Mouse (Mus musculus): ENCODE results near the gene Me1.
A peak's percentile ranks its signal among the peaks of the same experiment; 100 is the strongest.

Gene Me1

DNA sequence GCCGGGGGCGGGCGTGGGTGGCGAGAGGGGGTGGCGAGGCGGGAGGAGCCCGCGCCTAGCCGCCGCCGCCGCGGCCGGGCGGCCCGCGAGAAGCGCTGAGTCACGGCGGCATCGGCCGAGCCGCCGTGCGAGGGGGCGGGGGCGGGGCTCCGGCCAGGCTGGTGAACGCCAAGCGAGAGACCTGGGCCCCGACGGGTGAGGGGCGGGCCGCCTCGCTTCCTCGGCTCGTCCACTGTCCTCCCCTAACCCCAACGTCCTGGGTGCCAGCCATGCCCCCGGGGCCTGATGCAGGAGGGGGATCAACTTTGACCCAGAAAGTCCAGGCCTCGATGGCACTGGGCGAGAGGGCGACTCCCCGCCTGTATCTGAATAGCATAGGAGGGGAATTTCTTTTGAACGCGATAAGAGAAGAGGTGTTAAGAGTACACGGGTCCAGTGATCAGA is at the start of gene Me1:
Me1 (minus strand) TSS at position 136 of the 444 bp plus-strand sequence.
- DNase-seq (ENCODE audit: low spot score in 2 of 2): peak in 1 of 2 experiments; percentile 33

GRCm38 (mm10) chr9:86744041-86744440 is 48.3 kb upstream of the Me1 start:
- no peak for DNase-seq (ENCODE audit: low spot score in 2 of 2)

- DNase-seq (ENCODE audit: low spot score in 2 of 2): peak in 1 of 2 experiments; percentile 41
These were observed 47.5 kb upstream of the Me1 start, which contains the start of gene Prss35 for GRCm38 (mm10) chr9:86742959-86743911. TSS of gene Prss35 (plus strand) at chr9:86743649.

DNA sequence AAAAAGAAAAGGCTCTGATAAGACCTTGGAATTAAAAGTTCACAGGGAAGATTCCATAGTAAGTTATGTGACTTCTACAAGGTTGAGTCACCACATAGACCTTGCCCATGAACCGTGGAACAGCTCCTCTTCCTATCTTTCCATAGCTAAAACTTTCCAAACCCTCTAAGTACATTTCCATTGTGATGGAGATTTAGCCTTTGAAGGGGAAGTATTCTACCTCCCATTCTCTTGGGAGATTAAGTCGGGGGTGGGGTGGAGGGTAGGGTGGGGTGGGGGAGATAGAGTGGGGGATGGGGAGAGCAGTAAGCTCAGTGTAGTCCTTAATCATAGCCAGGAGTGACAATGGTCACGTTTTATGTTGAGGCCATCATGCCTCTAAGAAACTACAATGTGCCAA is 44.2 kb upstream of the Me1 start:
- DNase-seq (ENCODE audit: low spot score in 2 of 2): no peak

GRCm38 (mm10) chr9:86738801-86739200 is 43.0 kb upstream of the Me1 start:
- no peak for DNase-seq (ENCODE audit: low spot score in 2 of 2)

DNA sequence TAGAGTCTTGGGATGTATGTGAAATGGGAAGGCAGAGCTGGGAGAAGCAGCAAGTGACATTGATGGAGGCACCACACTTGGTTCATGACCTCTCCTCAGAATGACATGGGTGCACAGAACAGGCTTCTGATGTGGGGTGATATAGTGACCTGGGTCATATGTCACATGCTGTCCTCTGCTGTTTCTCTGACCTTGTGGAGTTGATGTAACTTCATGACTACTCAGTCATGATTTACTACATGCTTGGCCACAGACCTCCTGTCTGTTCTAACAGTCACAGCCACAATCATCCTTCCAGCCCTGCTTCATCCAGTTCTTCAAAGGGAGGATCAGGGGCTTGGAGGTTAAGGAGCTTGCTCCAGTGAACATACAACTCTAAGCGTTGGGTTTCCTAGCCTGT is 42.3 kb upstream of the Me1 start:
- no peak for DNase-seq (ENCODE audit: low spot score in 2 of 2)

DNA sequence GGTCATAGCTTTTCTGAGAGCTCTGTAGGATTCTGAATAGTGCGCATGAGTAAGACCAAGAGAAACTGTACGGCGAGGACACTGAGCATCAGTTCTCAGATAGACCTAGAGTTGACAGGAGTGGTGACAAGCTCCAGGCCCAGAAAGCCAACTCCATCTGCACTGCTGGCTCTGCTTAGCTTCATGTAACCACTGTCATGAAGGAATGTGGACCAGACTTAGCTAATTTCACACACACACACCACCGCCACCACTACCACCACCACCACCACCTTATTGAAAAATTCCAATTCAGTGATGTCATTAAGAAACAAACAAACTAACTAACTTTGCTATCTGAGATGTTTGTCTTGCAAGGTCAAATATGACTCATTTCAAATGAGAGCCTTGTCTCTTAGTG is 41.2 kb upstream of the Me1 start:
- DNase-seq (ENCODE audit: low spot score in 2 of 2): no peak

DNA sequence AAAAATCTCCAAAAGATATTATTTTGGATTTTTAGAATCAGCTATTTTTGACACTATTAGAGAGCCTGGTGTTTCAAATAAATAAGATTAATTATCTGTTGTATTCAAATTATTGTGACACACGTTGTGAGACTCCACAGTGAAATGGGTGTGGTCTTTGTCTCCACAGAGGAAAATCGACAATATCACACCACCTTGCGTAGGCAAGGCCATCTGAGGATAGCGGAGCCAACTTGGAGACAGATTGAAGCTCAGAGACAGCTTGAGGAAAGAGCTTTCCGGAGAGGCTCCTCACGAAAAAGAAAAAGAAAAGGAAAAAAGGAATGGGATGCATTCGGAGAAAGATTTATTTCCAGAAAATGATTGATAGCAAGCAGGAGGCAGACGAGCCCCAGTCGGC is 39.0 kb upstream of the Me1 start:
- no peak for DNase-seq (ENCODE audit: low spot score in 2 of 2)

DNA sequence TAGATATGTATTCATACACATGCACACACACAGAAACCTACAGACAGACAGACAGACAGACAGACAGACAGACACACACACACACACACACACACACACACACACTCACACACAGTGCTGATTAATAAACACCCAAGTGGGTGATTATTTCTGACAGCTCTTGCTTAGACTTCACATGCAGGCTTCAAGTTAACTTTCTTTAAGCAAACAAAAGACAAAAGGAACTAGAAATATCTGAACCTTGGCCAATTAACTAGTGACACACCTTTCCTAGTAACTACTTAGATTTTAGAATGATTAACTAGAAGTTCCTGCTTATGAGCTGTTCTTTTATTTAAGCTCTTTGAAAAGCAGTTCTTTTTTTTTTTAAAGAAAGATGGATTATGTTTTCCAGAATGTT is 38.6 kb upstream of the Me1 start:
- DNase-seq (ENCODE audit: low spot score in 2 of 2): no peak

DNA sequence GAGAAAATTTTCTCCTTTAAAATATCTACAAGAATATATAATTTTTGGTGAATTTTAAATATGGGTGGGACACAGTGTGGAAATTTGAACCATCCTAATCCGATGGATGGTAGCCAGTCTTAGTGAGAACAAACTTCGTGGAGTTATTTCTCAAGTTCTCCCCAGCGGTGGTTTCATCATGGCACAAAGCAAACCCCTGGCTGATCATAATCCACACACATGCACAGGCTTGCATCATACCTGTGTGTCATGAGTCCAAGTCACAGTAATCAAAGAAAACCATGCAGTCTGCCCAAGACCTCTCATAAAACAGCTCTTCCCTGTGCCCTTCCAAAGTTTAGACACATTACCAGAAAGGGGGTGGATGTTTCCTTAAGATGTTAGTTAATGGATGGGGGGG is 34.1 kb upstream of the Me1 start:
- no peak for DNase-seq (ENCODE audit: low spot score in 2 of 2)

GRCm38 (mm10) chr9:86729084-86729483 is 33.3 kb upstream of the Me1 start:
- DNase-seq (ENCODE audit: low spot score in 2 of 2): no peak

DNA sequence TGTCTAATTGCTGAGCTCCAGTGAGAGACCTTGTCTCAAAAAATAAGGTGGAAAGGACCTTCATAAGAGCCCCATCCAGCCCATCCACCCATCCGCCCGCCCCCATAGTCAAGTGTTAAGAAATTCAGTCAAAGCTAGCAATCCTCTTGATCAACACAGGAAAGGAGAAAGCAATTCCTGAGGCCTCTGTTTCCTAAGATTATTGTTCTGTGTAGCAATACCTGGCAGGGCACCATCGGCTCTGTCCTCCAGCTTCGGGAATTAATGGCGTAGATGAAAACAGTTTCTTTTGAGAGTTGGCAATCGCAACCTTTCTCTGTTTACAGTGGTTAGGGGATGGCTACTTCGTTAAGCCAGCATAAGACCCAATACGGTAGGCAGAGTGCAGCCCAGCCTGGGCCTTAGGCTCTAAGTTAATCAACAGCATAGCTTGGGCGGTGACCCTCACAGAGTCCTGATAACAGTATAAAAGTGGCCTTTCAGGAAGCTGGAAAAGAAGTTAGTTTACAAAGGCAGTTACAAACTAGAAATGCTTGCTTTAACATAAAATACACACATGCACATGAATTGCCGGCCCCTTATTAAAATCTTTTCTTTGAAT is 32.6 kb upstream of the Me1 start:
- DNase-seq (ENCODE audit: low spot score in 2 of 2): no peak

- DNase-seq (ENCODE audit: low spot score in 2 of 2): no peak
These were observed 30.6 kb upstream of the Me1 start for GRCm38 (mm10) chr9:86726381-86726720.

DNA sequence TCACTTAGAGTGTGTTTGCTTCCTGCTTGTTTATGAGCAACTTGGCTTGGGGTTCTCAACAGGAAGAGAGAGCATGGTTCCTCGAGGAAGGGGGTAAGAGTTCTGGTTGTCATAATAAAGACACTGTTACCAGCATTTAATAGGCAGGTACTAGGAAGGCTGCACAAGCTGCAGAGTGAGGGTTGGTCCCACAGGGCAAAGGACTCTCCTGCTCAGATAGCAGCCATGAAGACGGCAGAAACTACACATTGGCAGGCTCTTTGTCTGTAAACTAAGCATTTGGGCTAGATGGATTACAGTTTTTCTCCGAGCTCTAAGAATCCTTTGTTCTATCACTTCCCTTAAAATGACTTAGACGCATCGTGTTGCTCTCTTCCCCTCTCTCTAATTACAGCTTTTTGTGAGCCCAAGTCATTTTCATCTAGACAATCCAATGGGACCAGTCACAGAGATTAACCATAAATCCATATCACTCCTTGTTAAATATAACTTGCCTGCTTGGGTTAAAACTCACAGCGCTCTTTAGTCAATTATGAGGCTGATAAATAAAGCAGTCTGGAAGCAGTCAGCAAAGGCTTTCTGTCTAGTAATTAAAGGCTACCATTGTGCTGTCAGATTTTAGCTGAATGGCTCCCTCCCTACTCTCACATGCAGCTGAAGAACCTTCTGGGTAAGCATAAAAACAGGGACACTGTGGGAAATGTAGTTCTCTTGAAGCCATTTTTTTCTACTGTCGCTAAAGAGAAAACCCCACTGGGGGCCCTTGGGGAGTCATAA is 30.0 kb upstream of the Me1 start:
- DNase-seq (ENCODE audit: low spot score in 2 of 2): no peak

DNA sequence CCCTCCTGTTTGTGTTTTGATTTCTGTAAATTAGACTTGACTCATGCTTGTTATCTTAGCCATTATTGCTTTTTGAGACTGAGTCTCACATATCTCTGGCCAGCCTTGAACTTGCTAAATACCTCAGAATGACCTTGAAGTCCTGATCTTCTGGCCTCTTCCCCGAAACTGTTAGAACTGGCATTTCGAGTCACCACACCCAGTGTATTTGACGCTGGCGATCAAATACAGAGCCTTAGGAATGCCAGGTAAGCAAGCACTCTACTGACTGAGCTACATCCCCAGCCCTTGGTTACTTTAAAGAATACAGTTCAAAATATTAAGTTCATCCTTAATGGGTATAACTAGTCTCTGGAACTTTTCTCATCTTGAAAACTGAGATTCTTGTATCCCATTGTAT is 29.3 kb upstream of the Me1 start:
- no peak for DNase-seq (ENCODE audit: low spot score in 2 of 2)

- no peak for DNase-seq (ENCODE audit: low spot score in 2 of 2)
These were observed 25.0 kb upstream of the Me1 start for GRCm38 (mm10) chr9:86720794-86721193.

DNA sequence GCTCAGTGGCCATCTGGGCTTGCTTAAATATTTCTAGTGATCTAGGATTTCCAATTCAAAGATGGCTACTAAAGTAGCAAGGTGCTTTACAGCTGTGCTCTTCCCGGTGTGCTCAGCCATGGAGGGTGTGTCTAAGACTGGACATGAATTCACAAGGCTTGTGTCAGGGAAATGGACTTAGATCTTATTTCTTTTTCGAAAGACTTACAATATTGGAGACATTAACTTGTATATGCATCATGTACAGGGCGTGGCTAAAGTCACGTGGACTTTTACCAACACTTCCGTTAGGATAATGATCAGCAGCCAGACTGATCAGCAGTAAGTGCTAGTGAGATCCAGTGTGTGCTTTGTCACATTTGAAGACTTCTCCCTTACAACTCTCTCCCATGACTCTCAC is 24.5 kb upstream of the Me1 start:
- DNase-seq (ENCODE audit: low spot score in 2 of 2): no peak

GRCm38 (mm10) chr9:86717119-86717518 is 21.4 kb upstream of the Me1 start:
- no peak for DNase-seq (ENCODE audit: low spot score in 2 of 2)

DNA sequence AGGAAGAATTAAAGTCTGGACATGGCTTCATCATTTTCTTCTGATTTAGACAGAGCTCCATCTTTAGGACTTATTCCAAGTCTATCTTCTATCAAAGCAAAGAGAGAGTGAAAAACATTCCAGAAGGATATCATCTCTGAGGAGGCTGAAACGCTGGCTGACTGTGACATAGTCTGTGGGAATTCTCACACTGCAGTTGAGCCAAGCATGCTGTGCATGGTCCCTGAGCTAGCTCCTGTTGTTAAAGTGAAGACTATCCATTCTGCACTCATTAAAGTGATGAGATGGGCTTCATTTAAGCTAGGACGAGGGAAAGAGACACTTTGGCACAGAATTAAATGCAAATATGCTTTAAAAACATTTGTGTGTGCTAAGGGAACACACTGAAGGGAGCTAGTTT is 20.8 kb upstream of the Me1 start:
- no peak for DNase-seq (ENCODE audit: low spot score in 2 of 2)

DNA sequence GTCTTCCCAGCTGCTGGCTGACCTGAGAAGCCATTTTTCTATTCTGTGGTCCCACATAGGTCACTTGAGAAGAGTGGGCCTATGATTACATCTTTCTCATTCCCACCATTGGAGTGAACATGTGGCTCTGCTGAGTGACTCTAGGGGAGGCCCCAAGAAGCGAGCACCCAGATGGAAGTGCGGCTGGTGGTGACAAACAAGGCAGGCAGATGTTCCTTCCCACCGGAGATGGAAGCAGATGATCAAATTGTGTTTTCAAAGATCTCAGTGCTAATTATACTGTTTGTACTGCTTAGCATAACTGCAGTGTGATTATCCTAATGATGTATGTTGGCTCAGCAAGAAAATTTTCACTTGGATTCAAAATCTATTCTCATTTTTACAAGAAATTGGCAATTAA is 18.3 kb upstream of the Me1 start:
- DNase-seq (ENCODE audit: low spot score in 2 of 2): no peak

GRCm38 (mm10) chr9:86712648-86713047 is 16.9 kb upstream of the Me1 start:
- DNase-seq (ENCODE audit: low spot score in 2 of 2): no peak

- no peak for DNase-seq (ENCODE audit: low spot score in 2 of 2)
These were observed 14.4 kb upstream of the Me1 start for GRCm38 (mm10) chr9:86710091-86710634.

Data from frontal cortex, postnatal 10 days (tissue).